Mouse (Mus musculus) E14TG2a.4 (cell line): ENCODE measurements around the gene Syn1.

Experiments
- CTCF ChIP-seq: conservative IDR thresholded peaks from 2 replicates; pipeline ENCODE4 v1.5.1; 2014; ENCODE audit warnings: low read length
- NANOG ChIP-seq: IDR thresholded peaks from 2 replicates; pipeline ENCODE4 v1.6.1; 2014; ENCODE audit warnings: borderline replicate concordance, low read length, mixed read lengths
- POU5F1 ChIP-seq: IDR thresholded peaks from 2 replicates; pipeline ENCODE4 v1.6.1; 2014; ENCODE audit warnings: low read length, borderline replicate concordance

GRCm38 (mm10) chrX:20915075-20915474, 5.7 kb downstream of the Syn1 start:
- TF ChIP-seq CTCF (no peak), POU5F1 (no peak), NANOG (no peak)
